Mouse (Mus musculus) stomach, postnatal 0 days (tissue): ENCODE measurements around the gene Apol7b. TPM values are rescaled to one million over a fixed set of nuclear protein-coding genes. Genes with fewer than 3 reads are reported as not detected.
"Not testable (repeated sequence)": the region's sequence is repeated elsewhere in the genome, so short reads cannot be mapped to it uniquely, and the experiment has no call there.

Experiments used
- ATAC-seq: fragments of 200-750 bp; cut with Nextera tagmentation; 2 replicates; pipeline ENCODE4 v1.8.0; 2017; ENCODE audit not compliant: low FRiP score, low TSS enrichment
- DNase-seq: peaks from one replicate; pipeline ENCODE4 v3.0.0-alpha.2; 2016; ENCODE audit warnings: low spot score
- H3K27ac ChIP-seq: fragments of 300-500 bp; sonication (generic); replicated peaks from 2 replicates; pipeline ENCODE4 v1.5.1; 2014; ENCODE audit warnings: mild to moderate bottlenecking, control low read depth
- H3K27me3 ChIP-seq: fragments of 300-500 bp; sonication (generic); 2 replicates; pipeline ENCODE4 v1.6.1; 2014; ENCODE audit warnings: low read length; ENCODE audit not compliant: control insufficient read depth, insufficient read depth
- H3K36me3 ChIP-seq: fragments of 300-500 bp; sonication (generic); 2 replicates; pipeline ENCODE4 v1.6.1; 2014; ENCODE audit warnings: low read length, mixed read lengths; ENCODE audit not compliant: control insufficient read depth, insufficient read depth
- H3K4me1 ChIP-seq: fragments of 300-500 bp; sonication (generic); replicated peaks from 2 replicates; pipeline ENCODE4 v1.6.1; 2014; ENCODE audit warnings: antibody characterized with exemption; ENCODE audit not compliant: control insufficient read depth, insufficient read depth
- H3K4me2 ChIP-seq: fragments of 300-500 bp; sonication (generic); replicated peaks from 2 replicates; pipeline ENCODE4 v1.6.1; 2014; ENCODE audit warnings: low read depth, mild to moderate bottlenecking, control low read depth, moderate library complexity
- H3K4me3 ChIP-seq: fragments of 300-500 bp; sonication (generic); 2 replicates; pipeline ENCODE4 v1.5.1; 2014; ENCODE audit warnings: low read depth, low read length, control low read depth
- H3K9ac ChIP-seq: fragments of 300-500 bp; sonication (generic); 2 replicates; pipeline ENCODE4 v1.6.1; 2014; ENCODE audit warnings: mild to moderate bottlenecking, low read length, control low read depth, mixed read lengths
- H3K9me3 ChIP-seq: fragments of 300-500 bp; sonication (generic); 2 replicates; pipeline ENCODE4 v1.6.1; 2016; ENCODE audit warnings: low read length; ENCODE audit not compliant: control insufficient read depth
- CTCF ChIP-seq: IDR thresholded peaks from 2 replicates; pipeline ENCODE4 v1.5.1; 2016; ENCODE audit warnings: antibody characterized with exemption, low read depth, mild to moderate bottlenecking, moderate library complexity
- WGBS: fragments of 180-500 bp; shearing (Covaris S2); extraction: QIAGEN DNeasy Blood & Tissue Kit; methylation state at CpG from one replicate; pipeline ENCODE4 v1.1.7; 2014; 5-methylcytosine and 5-hydroxymethylcytosine counted together
- polyA plus RNA-seq: library from polyadenylated mRNA; unstranded; fragments of >200 nt; fragmentation: Nextera tagmentation; extraction: Ambion mirVana; gene quantifications from 2 replicates; pipeline ENCODE4 v1.2.1, GENCODE M21; 2015

Apol7b gene
- polyA plus RNA-seq, 1 experiment from 2014 or later, result not detected

GRCm38 (mm10) chr15:77449927-77450326, 2.6 kb upstream of the Apol7b start:
- H3K36me3 ChIP-seq, ATAC-seq, H3K27me3 ChIP-seq, H3K4me1 ChIP-seq, H3K27ac ChIP-seq, H3K9me3 ChIP-seq, H3K4me3 ChIP-seq, H3K4me2 ChIP-seq, H3K9ac ChIP-seq: not testable (repeated sequence)
- DNase-seq, result peak; percentile 40
- TF ChIP-seq CTCF, result peak; percentile 70
- 39% methylated on average over 10 of the region's 10 CpGs for WGBS

- not testable (repeated sequence) for H3K4me1 ChIP-seq, H3K9me3 ChIP-seq, H3K4me2 ChIP-seq, H3K27ac ChIP-seq, ATAC-seq, H3K9ac ChIP-seq, DNase-seq, H3K36me3 ChIP-seq, H3K27me3 ChIP-seq, H3K4me3 ChIP-seq
- WGBS, result 83% methylated on average over 1 of the region's 1 CpGs
Measured at GRCm38 (mm10) chr15:77445668-77446067, 1.6 kb downstream of the Apol7b start.

GRCm38 (mm10) chr15:77444746-77445145, 2.5 kb downstream of the Apol7b start:
- not testable (repeated sequence) for H3K27ac ChIP-seq, H3K9ac ChIP-seq, H3K4me3 ChIP-seq, H3K9me3 ChIP-seq, H3K4me1 ChIP-seq, H3K4me2 ChIP-seq, H3K36me3 ChIP-seq, ATAC-seq, DNase-seq, H3K27me3 ChIP-seq
- 60% methylated on average over 7 of the region's 8 CpGs for WGBS

GRCm38 (mm10) chr15:77428690-77429448, 18.4 kb downstream of the Apol7b start:
- H3K36me3 ChIP-seq, H3K27ac ChIP-seq, H3K9ac ChIP-seq, H3K4me2 ChIP-seq, H3K4me1 ChIP-seq, H3K27me3 ChIP-seq, H3K9me3 ChIP-seq, H3K4me3 ChIP-seq: not testable (repeated sequence)
- ATAC-seq, result peak; percentile 91
- WGBS, result 41% methylated on average over 8 of the region's 10 CpGs
- DNase-seq, result peak; percentile 26

- WGBS, result 50% methylated on average over 3 of the region's 7 CpGs
- H3K4me3 ChIP-seq, H3K4me1 ChIP-seq, DNase-seq, H3K36me3 ChIP-seq, H3K9me3 ChIP-seq, H3K27ac ChIP-seq, H3K9ac ChIP-seq, H3K27me3 ChIP-seq, H3K4me2 ChIP-seq: not testable (repeated sequence)
- ATAC-seq, result peak; percentile 74; the same call in 1 of the 2 replicates
Measured at GRCm38 (mm10) chr15:77422925-77423324, 24.4 kb downstream of the Apol7b start.

- H3K36me3 ChIP-seq, H3K4me1 ChIP-seq, ATAC-seq, H3K9ac ChIP-seq, H3K27me3 ChIP-seq, H3K4me2 ChIP-seq, DNase-seq, H3K4me3 ChIP-seq, H3K9me3 ChIP-seq, H3K27ac ChIP-seq: not testable (repeated sequence)
- no CpG with 5 or more reads among the region's 3 CpGs for WGBS
Measured at GRCm38 (mm10) chr15:77419657-77420056, 27.6 kb downstream of the Apol7b start.

- H3K4me3 ChIP-seq, result not testable (repeated sequence)
Measured at GRCm38 (mm10) chr15:77416655-77417333, 30.5 kb downstream of the Apol7b start.

GRCm38 (mm10) chr15:77415653-77416052, 31.6 kb downstream of the Apol7b start:
- H3K27ac ChIP-seq, DNase-seq, H3K4me2 ChIP-seq, ATAC-seq, H3K4me1 ChIP-seq, H3K27me3 ChIP-seq, H3K4me3 ChIP-seq, H3K9me3 ChIP-seq, H3K36me3 ChIP-seq, H3K9ac ChIP-seq: not testable (repeated sequence)
- WGBS, result 76% methylated on average over 2 of the region's 2 CpGs

More at GRCm38 (mm10) chr15:77416655-77417333, 30.5 kb downstream of the Apol7b start:
- WGBS, result 29% methylated on average over 2 of the region's 10 CpGs
- not testable (repeated sequence) for H3K36me3 ChIP-seq, H3K27ac ChIP-seq, H3K4me2 ChIP-seq, H3K4me1 ChIP-seq, H3K27me3 ChIP-seq, DNase-seq, H3K9ac ChIP-seq, H3K9me3 ChIP-seq
- peak; percentile 59 for ATAC-seq
